Mouse (Mus musculus) kidney, embryonic 15.5 days (tissue): Measurements from ENCODE around the gene Rasd2. TPM values are rescaled to one million over a fixed set of nuclear protein-coding genes. Genes with fewer than 3 reads are reported as not detected.

Experiments
- ATAC-seq: fragments of 200-750 bp; cut with Nextera tagmentation; replicated peaks from 2 replicates; pipeline ENCODE4 v1.8.0; 2017; ENCODE audit warnings: moderate TSS enrichment; ENCODE audit not compliant: low FRiP score
- H3K27ac ChIP-seq: fragments of 300-500 bp; sonication (generic); 2 replicates; pipeline ENCODE4 v1.5.1; 2015; ENCODE audit warnings: mild to moderate bottlenecking, inconsistent platforms
- H3K27me3 ChIP-seq: fragments of 300-500 bp; sonication (generic); 2 replicates; pipeline ENCODE4 v1.6.1; 2015; ENCODE audit warnings: inconsistent platforms
- H3K36me3 ChIP-seq: fragments of 300-500 bp; sonication (generic); 2 replicates; pipeline ENCODE4 v1.6.1; 2015; ENCODE audit warnings: inconsistent platforms
- H3K4me1 ChIP-seq: fragments of 300-500 bp; sonication (generic); 2 replicates; pipeline ENCODE4 v1.6.1; 2015; ENCODE audit warnings: inconsistent platforms
- H3K4me2 ChIP-seq: fragments of 300-500 bp; sonication (generic); 2 replicates; pipeline ENCODE4 v1.6.1; 2015; ENCODE audit warnings: moderate library complexity, mild to moderate bottlenecking, inconsistent platforms
- H3K4me3 ChIP-seq: fragments of 300-500 bp; sonication (generic); replicated peaks from 2 replicates; pipeline ENCODE4 v1.5.1; 2015; ENCODE audit warnings: mild to moderate bottlenecking, inconsistent platforms
- H3K9ac ChIP-seq: fragments of 300-500 bp; sonication (generic); 2 replicates; pipeline ENCODE4 v1.6.1; 2015; ENCODE audit warnings: mild to moderate bottlenecking, inconsistent platforms
- H3K9me3 ChIP-seq: fragments of 300-500 bp; sonication (generic); replicated peaks from 2 replicates; pipeline ENCODE4 v1.6.1; 2016; ENCODE audit warnings: inconsistent platforms
- WGBS: fragments of 180-500 bp; shearing (Covaris S2); methylation state at CpG from one replicate; pipeline ENCODE4 v1.1.7; 2015; ENCODE audit warnings: mixed read lengths; 5-methylcytosine and 5-hydroxymethylcytosine counted together
- polyA plus RNA-seq: library from polyadenylated mRNA; unstranded; fragments of >200 nt; fragmentation: Nextera tagmentation; extraction: Ambion mirVana; gene quantifications from 2 replicates; pipeline ENCODE4 v1.2.1, GENCODE M21; 2015

Gene Rasd2
- 1.9 and 2.3 TPM in 2 replicates for polyA plus RNA-seq

DNA sequence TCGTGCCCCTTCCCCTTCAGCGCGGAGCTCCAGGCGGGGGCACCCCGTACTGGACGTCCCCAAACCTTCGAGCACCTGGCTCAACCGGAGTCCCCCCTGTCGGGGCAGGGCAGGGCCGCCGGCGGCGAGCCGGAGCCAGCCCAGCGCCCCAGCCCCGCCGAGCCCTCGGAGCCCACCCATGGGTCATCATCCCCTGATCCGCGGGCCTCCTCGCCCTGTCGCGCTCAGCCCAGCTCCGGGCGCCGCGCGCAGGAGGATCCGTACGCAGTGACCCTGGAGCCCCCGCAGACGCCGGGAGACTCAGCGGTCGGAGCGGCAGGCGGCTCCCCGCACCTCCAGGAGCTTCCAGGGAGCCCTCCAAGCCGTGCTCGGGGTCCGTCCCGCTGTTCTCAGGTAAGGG is at the start of gene Rasd2:
TSS of gene Rasd2 (plus strand) at position 259 of the 400 bp plus-strand sequence.
- Histone ChIP-seq H3K9ac (peak within 1 kb of the TSS; percentile 48), H3K4me1 (peaks cover 27% of the 10 kb centered on the region), H3K27me3 (peaks cover 60% of the 10 kb centered on the region), H3K9me3 (no peaks in the 10 kb centered on the region), H3K4me2 (peak within 1 kb of the TSS; percentile 89), H3K27ac (peak within 1 kb of the TSS; percentile 42; the same call in 1 of the 2 replicates), H3K36me3 (no peaks in the 10 kb centered on the region), H3K4me3 (peak within 1 kb of the TSS; percentile 53)
- ATAC-seq = peak; percentile 16
- WGBS = under 1% methylated on average over 42 of the region's 42 CpGs

DNA sequence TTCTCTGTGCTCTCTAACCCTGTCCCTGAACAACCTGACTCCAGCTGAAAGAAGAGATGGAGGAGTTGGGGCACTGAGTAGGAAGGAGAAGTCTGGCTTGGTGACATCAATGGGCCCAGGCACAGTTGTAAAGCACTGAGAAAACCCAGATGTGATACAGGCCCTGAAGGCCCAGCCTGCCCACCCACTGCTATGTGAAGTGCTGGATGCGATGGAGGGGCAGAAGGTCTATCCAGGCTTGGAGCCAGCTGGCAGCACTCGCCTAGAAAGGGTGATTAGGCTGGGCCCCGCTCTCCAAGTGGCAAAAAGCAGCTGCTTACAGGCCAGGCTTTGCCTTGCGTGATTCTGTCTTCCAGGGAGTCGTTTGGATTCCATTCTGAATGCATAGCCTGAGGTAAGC is 44.4 kb upstream of the Rasd2 start:
- Histone ChIP-seq H3K27ac (no peak overlapping the region), H3K36me3 (no peaks in the 10 kb centered on the region), H3K4me2 (no peak overlapping the region), H3K4me3 (no peak overlapping the region), H3K9me3 (no peaks in the 10 kb centered on the region), H3K27me3 (no peaks in the 10 kb centered on the region), H3K9ac (no peak overlapping the region), H3K4me1 (no peaks in the 10 kb centered on the region)
- ATAC-seq = no peak
- 72% methylated on average over 5 of the region's 5 CpGs for WGBS

DNA sequence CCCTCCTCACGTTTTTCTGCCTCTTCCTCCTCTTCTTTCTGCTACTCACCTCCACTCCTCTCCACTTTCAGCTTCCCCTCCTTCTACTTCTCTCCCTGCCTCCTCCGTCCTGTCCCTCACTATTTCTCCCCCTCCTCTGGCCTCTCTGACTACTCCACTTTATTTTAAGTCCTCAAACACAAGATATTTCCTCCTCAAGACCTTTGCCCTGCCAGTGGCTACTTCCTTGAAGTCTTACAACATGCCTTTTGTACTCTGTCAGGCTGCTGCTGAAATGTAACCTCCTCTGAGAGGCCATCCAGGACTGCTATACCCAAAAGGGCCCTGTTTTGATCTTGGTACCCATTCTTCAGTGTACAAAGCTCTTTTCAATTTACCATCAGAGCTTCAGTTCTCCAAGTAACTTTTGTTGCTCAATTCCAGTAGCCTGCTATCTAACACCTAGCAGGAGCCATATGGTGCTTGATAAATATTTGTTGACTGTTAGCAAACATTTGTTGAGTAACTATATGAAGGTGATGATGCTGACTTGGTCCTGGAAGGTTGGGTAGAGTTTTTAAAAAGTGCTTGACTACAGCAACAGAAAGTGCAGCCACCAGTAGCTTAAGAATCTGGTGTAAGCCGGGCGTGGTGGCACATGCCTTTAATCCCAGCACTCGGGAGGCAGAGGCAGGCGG is 41.6 kb upstream of the Rasd2 start:
- no peak overlapping the region for H3K4me3 ChIP-seq
- H3K4me1 ChIP-seq = no peaks in the 10 kb centered on the region
- H3K9ac ChIP-seq = no peak overlapping the region
- no peaks in the 10 kb centered on the region for H3K36me3 ChIP-seq
- no peak for ATAC-seq
- WGBS = 69% methylated on average over 6 of the region's 6 CpGs
- H3K27ac ChIP-seq = no peak overlapping the region
- no peak overlapping the region for H3K4me2 ChIP-seq
- no peaks in the 10 kb centered on the region for H3K27me3 ChIP-seq
- H3K9me3 ChIP-seq = no peaks in the 10 kb centered on the region

DNA sequence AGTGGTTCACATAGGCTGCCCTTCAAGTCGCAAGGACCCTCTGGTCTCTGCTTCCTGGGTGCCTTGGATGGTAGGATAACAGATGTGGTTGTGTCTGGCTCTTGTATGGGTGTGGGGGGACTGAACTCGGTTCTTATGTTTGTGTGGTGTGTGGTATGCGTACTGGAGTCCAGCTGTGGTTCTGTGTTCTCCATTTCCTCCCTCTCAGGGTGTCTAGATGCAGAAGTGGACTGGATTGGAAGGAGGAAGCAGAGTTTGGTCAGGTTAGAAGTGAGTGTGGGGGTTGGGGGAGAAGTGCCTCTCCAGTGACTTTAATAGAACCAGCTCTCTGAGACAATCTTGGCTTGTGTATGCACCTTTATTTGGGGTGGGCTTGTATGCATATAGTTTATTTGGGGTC is 20.7 kb upstream of the Rasd2 start:
- Histone ChIP-seq H3K4me1 (peaks cover 1% of the 10 kb centered on the region; the same call in 1 of the 2 replicates), H3K9ac (no peak overlapping the region), H3K4me2 (no peak overlapping the region), H3K9me3 (no peaks in the 10 kb centered on the region), H3K27ac (no peak overlapping the region), H3K4me3 (no peak overlapping the region), H3K36me3 (no peaks in the 10 kb centered on the region), H3K27me3 (no peaks in the 10 kb centered on the region)
- ATAC-seq = no peak
- 73% methylated on average over 3 of the region's 3 CpGs for WGBS

DNA sequence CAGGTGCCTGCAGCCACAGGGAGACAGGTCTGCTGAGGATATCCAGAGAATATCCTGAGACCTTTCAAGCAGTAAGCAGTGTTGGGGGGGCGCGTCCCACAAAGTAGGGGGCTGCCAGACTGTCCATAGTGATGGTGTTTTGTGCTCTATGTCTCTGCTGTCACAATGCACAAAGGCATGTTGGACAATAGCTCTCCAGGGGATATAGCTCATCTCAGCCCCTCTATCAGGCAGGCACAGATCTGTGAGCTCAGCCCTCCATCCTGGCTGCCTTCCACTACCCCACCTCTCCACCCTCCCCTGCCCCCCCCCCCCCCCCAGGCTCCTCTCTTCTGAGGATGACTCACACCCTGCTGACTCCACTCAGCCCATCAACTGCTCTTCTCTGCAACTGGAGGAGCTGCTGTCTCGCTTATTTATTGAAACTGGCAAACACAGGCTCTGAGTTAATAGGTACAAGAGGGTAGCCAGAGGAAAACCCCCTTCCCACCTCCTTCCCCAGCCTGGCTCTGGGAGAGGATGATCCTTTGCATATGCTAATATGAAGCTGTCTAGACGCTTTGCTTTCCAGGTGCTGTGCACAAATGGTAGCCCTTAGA is 19.2 kb upstream of the Rasd2 start:
- no peaks in the 10 kb centered on the region for H3K27me3 ChIP-seq
- H3K36me3 ChIP-seq = no peaks in the 10 kb centered on the region
- H3K9me3 ChIP-seq = no peaks in the 10 kb centered on the region
- no peak overlapping the region for H3K4me3 ChIP-seq
- peaks cover 11% of the 10 kb centered on the region for H3K4me1 ChIP-seq
- no peak overlapping the region for H3K4me2 ChIP-seq
- H3K9ac ChIP-seq = no peak overlapping the region
- ATAC-seq = peak; percentile 68; the same call in 1 of the 2 replicates
- WGBS = 51% methylated on average over 4 of the region's 4 CpGs
- no peak overlapping the region for H3K27ac ChIP-seq

DNA sequence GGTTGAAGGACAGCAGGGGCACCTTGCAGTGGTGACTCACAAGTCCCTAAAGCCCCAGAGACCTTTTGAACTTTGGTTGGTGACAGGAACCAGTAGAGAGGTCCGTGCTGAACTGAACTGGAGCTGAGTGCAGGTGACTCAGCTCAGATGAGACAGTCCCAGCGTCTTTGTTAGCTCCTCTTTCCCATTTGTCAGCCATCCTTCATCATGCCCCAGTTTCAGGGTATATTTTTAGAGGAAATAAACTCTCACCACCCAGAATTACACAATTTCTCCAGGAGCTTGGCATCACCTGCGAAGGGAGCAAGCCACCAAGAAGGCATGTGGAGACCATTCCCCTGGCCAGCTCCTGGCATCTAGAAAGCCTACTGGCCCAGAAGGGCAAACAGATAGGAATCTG is 16.6 kb upstream of the Rasd2 start:
- no peak for ATAC-seq
- no peak overlapping the region for H3K27ac ChIP-seq
- no peak overlapping the region for H3K9ac ChIP-seq
- H3K36me3 ChIP-seq = no peaks in the 10 kb centered on the region
- H3K9me3 ChIP-seq = no peaks in the 10 kb centered on the region
- no peak overlapping the region for H3K4me2 ChIP-seq
- 75% methylated on average over 3 of the region's 3 CpGs for WGBS
- peaks cover 11% of the 10 kb centered on the region for H3K4me1 ChIP-seq
- H3K27me3 ChIP-seq = no peaks in the 10 kb centered on the region
- no peak overlapping the region for H3K4me3 ChIP-seq

DNA sequence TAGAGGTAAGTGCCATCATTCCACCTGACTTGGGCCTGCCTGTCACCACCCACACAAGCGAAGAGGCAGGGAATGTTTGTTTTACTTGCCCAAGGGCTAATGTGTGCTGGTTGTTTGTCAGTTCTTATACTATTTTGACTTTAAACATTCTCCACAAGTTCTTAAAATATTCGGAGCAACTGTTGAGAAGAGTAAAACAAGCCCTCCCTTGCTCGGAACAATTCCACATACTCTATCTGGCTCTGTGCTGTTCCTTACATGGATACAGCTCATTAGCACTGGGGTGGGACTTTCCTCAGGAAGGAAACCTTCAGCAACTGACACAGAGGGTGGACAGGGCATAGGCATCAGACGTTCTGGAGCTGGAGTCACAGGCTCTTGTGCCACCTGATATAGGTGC is 15.9 kb upstream of the Rasd2 start:
- H3K27ac ChIP-seq = 0 out of 2 replicates have a peak overlapping the region, but pooled peaks have one; percentile 3
- WGBS = 55% methylated on average over 4 of the region's 4 CpGs
- H3K4me2 ChIP-seq = no peak overlapping the region
- no peaks in the 10 kb centered on the region for H3K9me3 ChIP-seq
- H3K4me1 ChIP-seq = peaks cover 11% of the 10 kb centered on the region
- H3K36me3 ChIP-seq = no peaks in the 10 kb centered on the region
- H3K27me3 ChIP-seq = no peaks in the 10 kb centered on the region
- no peak for ATAC-seq
- H3K9ac ChIP-seq = no peak overlapping the region
- H3K4me3 ChIP-seq = no peak overlapping the region

DNA sequence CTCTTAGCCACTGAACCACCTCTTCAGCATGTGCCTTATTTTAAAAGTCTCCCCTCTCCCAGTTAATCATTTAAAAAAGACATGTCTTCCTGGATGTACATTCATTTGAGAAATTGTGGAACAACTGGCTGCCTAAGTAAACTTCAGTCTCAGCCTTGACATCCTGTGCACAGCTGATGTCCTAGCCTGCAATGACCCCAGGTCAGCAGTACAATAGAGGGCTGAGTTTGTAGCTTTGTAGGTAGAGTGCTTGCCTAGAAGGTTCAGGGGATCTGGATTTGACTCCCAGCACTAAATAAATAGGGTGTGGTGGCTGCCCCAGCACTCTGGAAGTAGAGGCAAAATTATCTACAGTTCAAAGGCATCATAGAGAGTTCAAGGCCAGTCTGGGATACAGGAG is 15.4 kb upstream of the Rasd2 start:
- peaks cover 11% of the 10 kb centered on the region for H3K4me1 ChIP-seq
- no peak overlapping the region for H3K4me3 ChIP-seq
- H3K27ac ChIP-seq = 0 out of 2 replicates have a peak overlapping the region, but pooled peaks have one; percentile 3
- ATAC-seq = no peak
- H3K9me3 ChIP-seq = no peaks in the 10 kb centered on the region
- H3K9ac ChIP-seq = no peak overlapping the region
- H3K36me3 ChIP-seq = no peaks in the 10 kb centered on the region
- H3K4me2 ChIP-seq = no peak overlapping the region
- H3K27me3 ChIP-seq = no peaks in the 10 kb centered on the region

DNA sequence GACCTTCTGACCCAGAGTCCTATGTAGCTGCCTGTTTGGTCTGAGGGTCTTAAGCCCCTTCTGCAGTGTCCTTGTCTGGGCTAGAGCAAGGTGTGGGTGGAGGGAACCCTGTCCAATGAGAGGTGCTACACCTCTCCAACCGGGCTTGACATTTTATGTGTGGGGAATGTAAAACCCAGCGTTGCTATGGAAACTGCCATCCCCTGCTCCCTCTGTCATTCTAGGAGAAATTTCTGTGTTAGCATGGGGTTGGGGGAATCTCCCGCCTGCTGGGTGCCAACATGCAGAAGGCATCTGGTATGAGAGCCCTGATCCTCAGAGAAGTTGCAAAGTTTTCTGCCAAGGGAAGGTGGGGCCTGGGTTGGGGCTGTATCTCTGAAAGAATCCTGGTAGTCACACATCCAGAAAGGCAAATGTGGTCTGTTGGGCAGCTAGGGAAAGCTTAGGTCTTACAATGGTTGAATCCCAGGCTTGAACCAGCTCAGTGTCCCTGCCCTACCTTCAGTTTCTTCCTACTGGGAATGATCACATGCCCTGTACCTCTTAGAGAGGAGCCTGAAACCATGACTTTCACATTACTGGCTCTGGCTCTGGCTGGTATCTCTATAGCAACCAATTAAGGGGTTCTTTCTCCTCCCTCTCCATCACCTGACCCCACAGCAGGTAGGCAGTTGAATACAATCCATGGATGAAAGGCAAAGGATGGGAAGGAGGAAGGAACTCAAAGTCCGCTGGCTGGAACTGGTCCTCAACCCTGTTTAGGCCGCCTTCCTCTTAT is 14.6 kb upstream of the Rasd2 start:
- H3K36me3 ChIP-seq = no peaks in the 10 kb centered on the region
- WGBS = 70% methylated on average over 5 of the region's 5 CpGs
- no peak for ATAC-seq
- H3K4me2 ChIP-seq = no peak overlapping the region
- no peaks in the 10 kb centered on the region for H3K27me3 ChIP-seq
- H3K4me3 ChIP-seq = no peak overlapping the region
- no peak overlapping the region for H3K9ac ChIP-seq
- H3K4me1 ChIP-seq = peaks cover 11% of the 10 kb centered on the region
- H3K9me3 ChIP-seq = no peaks in the 10 kb centered on the region
- no peak overlapping the region for H3K27ac ChIP-seq

DNA sequence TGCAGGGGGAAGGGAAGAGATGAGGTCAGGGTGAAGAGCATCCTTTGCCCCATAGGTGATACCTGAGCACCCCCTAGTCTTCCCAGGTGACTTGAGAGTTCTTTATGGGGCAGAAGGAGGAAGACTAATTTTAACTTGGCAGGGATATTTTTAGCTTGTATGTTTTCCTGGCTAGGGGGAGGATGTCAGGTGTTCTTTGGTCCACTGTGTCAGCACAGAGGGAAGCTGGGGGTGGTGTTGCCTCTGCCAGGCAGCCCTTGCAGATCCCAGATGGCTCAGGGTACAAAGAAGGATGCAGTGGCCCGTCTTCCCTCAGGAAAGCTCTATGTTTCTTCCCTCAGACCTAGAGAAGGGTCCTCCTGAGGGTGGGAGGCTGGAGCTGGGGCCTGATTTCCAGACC is 13.8 kb upstream of the Rasd2 start:
- H3K9me3 ChIP-seq = no peaks in the 10 kb centered on the region
- no peak for ATAC-seq
- no peak overlapping the region for H3K4me2 ChIP-seq
- H3K27me3 ChIP-seq = no peaks in the 10 kb centered on the region
- H3K4me3 ChIP-seq = no peak overlapping the region
- H3K27ac ChIP-seq = no peak overlapping the region
- 43% methylated on average over 1 of the region's 1 CpGs for WGBS
- no peak overlapping the region for H3K9ac ChIP-seq
- H3K36me3 ChIP-seq = no peaks in the 10 kb centered on the region
- peaks cover 11% of the 10 kb centered on the region for H3K4me1 ChIP-seq

DNA sequence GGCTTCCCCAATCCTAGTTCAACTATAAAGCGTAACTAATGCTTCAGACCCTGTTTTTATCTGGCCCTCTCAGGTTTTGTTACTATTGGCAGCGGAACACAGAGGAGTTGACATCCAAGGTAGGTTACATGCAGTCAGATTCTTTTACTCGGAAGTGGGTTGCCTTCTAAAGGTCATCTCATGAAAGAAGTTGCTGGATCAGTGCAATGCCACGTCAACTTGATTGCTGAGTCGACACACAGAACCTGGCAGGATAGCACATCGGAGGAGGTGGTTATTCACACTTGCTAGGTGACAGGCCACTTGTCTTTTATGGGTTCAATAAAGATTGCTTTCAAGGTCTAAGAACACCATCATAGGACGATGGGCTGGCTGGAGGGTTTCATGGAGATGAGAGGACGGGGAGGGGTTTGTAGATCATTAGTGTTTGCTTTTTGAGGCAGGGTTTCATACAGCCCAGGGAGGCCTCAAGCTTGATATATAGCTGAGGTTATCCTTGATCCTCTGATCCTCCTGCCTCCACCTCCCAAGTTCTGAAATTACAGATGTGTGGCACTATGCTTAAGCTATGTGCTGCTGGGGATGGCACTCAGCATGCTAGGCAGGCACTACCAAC is 11.6 kb upstream of the Rasd2 start:
- H3K27ac ChIP-seq = no peak overlapping the region
- H3K4me3 ChIP-seq = no peak overlapping the region
- no peak for ATAC-seq
- peaks cover 11% of the 10 kb centered on the region for H3K4me1 ChIP-seq
- H3K9me3 ChIP-seq = no peaks in the 10 kb centered on the region
- no peaks in the 10 kb centered on the region for H3K27me3 ChIP-seq
- 45% methylated on average over 8 of the region's 8 CpGs for WGBS
- no peak overlapping the region for H3K9ac ChIP-seq
- H3K36me3 ChIP-seq = no peaks in the 10 kb centered on the region
- H3K4me2 ChIP-seq = no peak overlapping the region

DNA sequence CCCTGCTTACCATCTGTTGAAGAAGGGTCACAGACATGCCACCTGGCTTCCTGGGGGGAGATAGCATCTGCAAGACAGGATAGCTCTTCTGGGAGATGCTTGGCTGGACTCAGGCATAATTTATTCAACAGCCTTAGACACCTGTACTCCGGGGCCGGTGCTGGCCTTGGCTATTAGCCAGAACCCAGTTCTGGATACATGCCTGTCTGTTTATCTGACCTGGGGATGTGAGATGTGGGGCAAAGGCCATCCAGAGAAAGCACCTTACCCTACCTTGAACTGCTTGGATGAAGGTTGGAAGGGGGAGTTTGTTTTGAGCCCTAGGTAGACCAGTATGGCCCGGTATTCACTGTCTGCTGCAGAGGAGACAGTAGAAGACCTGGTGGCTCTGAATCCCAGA is 10.8 kb upstream of the Rasd2 start:
- WGBS = 67% methylated on average over 3 of the region's 3 CpGs
- H3K4me1 ChIP-seq = peaks cover 10% of the 10 kb centered on the region
- no peak overlapping the region for H3K4me2 ChIP-seq
- H3K27me3 ChIP-seq = no peaks in the 10 kb centered on the region
- ATAC-seq = no peak
- H3K9ac ChIP-seq = no peak overlapping the region
- H3K36me3 ChIP-seq = no peaks in the 10 kb centered on the region
- H3K27ac ChIP-seq = no peak overlapping the region
- no peak overlapping the region for H3K4me3 ChIP-seq
- no peaks in the 10 kb centered on the region for H3K9me3 ChIP-seq
